Mouse (Mus musculus) E14TG2a.4 (cell line): Measurements from ENCODE around the gene Tubg2.

ENCODE experiments used
- CTCF ChIP-seq: conservative IDR thresholded peaks from 2 replicates; pipeline ENCODE4 v1.5.1; 2014; ENCODE audit warnings: low read length
- NANOG ChIP-seq: IDR thresholded peaks from 2 replicates; pipeline ENCODE4 v1.6.1; 2014; ENCODE audit warnings: borderline replicate concordance, low read length, mixed read lengths
- POU5F1 ChIP-seq: IDR thresholded peaks from 2 replicates; pipeline ENCODE4 v1.6.1; 2014; ENCODE audit warnings: low read length, borderline replicate concordance

- TF ChIP-seq CTCF: no peak
- TF ChIP-seq POU5F1: no peak
- TF ChIP-seq NANOG: no peak
Measured at GRCm38 (mm10) chr11:101192646-101193045, 36.9 kb downstream of the Tubg2 start.
